Mouse (Mus musculus): ENCODE data around the gene Car2. TPM values are rescaled to one million over a fixed set of nuclear protein-coding genes. Genes with fewer than 3 reads are reported as not detected.

Gene Car2
- polyA plus RNA-seq, 1 experiment from 2014 or later = 358 TPM

GRCm38 (mm10) chr3:14882756-14883155 is 3.3 kb upstream of the Car2 start:
- no peaks in the 10 kb centered on the region for H3K9me3 ChIP-seq (ENCODE audit: low read length)
- TF ChIP-seq CTCF (IDR thresholded peaks at IDR 0.05) (no peak), EP300 (IDR thresholded peaks at IDR 0.05) (no peak)
- 70% methylated on average over 3 of the region's 3 CpGs for WGBS
- H3K9ac ChIP-seq (replicated peaks; ENCODE audit: low read depth) = no peak overlapping the region
- no peak for DNase-seq (ENCODE audit: low spot score)
- H3K36me3 ChIP-seq (ENCODE audit: insufficient read depth, low read length) = no peaks in the 10 kb centered on the region
- ATAC-seq = no peak
- H3K4me1 ChIP-seq (ENCODE audit: insufficient read depth, low read depth, low read length) = peaks cover 2% of the 10 kb centered on the region
- no peak overlapping the region for H3K4me2 ChIP-seq (replicated peaks; ENCODE audit: low read depth, low read length)
- H3K27ac ChIP-seq (ENCODE audit: low read length) = no peak overlapping the region
- no peak overlapping the region for H3K4me3 ChIP-seq (ENCODE audit: low read depth, low read length)
- H3K27me3 ChIP-seq (replicated peaks; ENCODE audit: insufficient read depth, low read length) = no peaks in the 10 kb centered on the region

- TF ChIP-seq EP300 (IDR thresholded peaks at IDR 0.05) = no peak
- TF ChIP-seq CTCF (IDR thresholded peaks at IDR 0.05) = no peak
- Histone ChIP-seq H3K9me3 (ENCODE audit: low read length) (no peaks in the 10 kb centered on the region), H3K4me1 (ENCODE audit: insufficient read depth, low read depth, low read length) (peaks cover 9% of the 10 kb centered on the region), H3K36me3 (ENCODE audit: insufficient read depth, low read length) (no peaks in the 10 kb centered on the region), H3K9ac (replicated peaks; ENCODE audit: low read depth) (no peak overlapping the region), H3K4me3 (ENCODE audit: low read depth, low read length) (no peak overlapping the region), H3K27me3 (replicated peaks; ENCODE audit: insufficient read depth, low read length) (no peaks in the 10 kb centered on the region), H3K4me2 (replicated peaks; ENCODE audit: low read depth, low read length) (no peak overlapping the region), H3K27ac (ENCODE audit: low read length) (no peak overlapping the region)
- DNase-seq (ENCODE audit: low spot score) (no peak), ATAC-seq (no peak)
Observed at GRCm38 (mm10) chr3:14884826-14885225, 1.2 kb upstream of the Car2 start.

GRCm38 (mm10) chr3:14887134-14887666 is 1.1 kb downstream of the Car2 start:
- Histone ChIP-seq H3K27ac (ENCODE audit: low read length) (peak overlapping the region; percentile 90), H3K9me3 (ENCODE audit: low read length) (no peaks in the 10 kb centered on the region), H3K4me3 (ENCODE audit: low read depth, low read length) (peak overlapping the region; percentile 94), H3K27me3 (replicated peaks; ENCODE audit: insufficient read depth, low read length) (no peaks in the 10 kb centered on the region), H3K36me3 (ENCODE audit: insufficient read depth, low read length) (no peaks in the 10 kb centered on the region), H3K9ac (replicated peaks; ENCODE audit: low read depth) (peak overlapping the region; percentile 82), H3K4me2 (replicated peaks; ENCODE audit: low read depth, low read length) (peak overlapping the region; percentile 78), H3K4me1 (ENCODE audit: insufficient read depth, low read depth, low read length) (peaks cover 9% of the 10 kb centered on the region)
- ATAC-seq (no peak), DNase-seq (ENCODE audit: low spot score) (peak; percentile 41)
- 7% methylated on average over 11 of the region's 11 CpGs for WGBS
- TF ChIP-seq EP300 (IDR thresholded peaks at IDR 0.05) (no peak), CTCF (IDR thresholded peaks at IDR 0.05) (peak; percentile 28; the same call in 1 of the 2 replicates)

GRCm38 (mm10) chr3:14887686-14888295 is 1.7 kb downstream of the Car2 start:
- peak overlapping the region; percentile 94 for H3K4me3 ChIP-seq (ENCODE audit: low read depth, low read length)
- peak overlapping the region; percentile 90 for H3K27ac ChIP-seq (ENCODE audit: low read length)
- H3K9ac ChIP-seq (replicated peaks; ENCODE audit: low read depth) = peak overlapping the region; percentile 82
- no peaks in the 10 kb centered on the region for H3K27me3 ChIP-seq (replicated peaks; ENCODE audit: insufficient read depth, low read length)
- DNase-seq (ENCODE audit: low spot score) (peak; percentile 60), ATAC-seq (peak; percentile 7; the same call in 1 of the 2 replicates)
- no peaks in the 10 kb centered on the region for H3K9me3 ChIP-seq (ENCODE audit: low read length)
- no peak for TF ChIP-seq EP300 (IDR thresholded peaks at IDR 0.05)
- TF ChIP-seq CTCF (IDR thresholded peaks at IDR 0.05) = no peak
- peak overlapping the region; percentile 78 for H3K4me2 ChIP-seq (replicated peaks; ENCODE audit: low read depth, low read length)
- 18% methylated on average over 10 of the region's 10 CpGs for WGBS
- peaks cover 9% of the 10 kb centered on the region for H3K4me1 ChIP-seq (ENCODE audit: insufficient read depth, low read depth, low read length)
- H3K36me3 ChIP-seq (ENCODE audit: insufficient read depth, low read length) = no peaks in the 10 kb centered on the region

- Histone ChIP-seq H3K4me1 (ENCODE audit: insufficient read depth, low read depth, low read length) (peaks cover 12% of the 10 kb centered on the region), H3K4me3 (ENCODE audit: low read depth, low read length) (peak overlapping the region; percentile 94; the same call in 1 of the 2 replicates), H3K4me2 (replicated peaks; ENCODE audit: low read depth, low read length) (peak overlapping the region; percentile 78; the same call in 1 of the 2 replicates), H3K27me3 (replicated peaks; ENCODE audit: insufficient read depth, low read length) (no peaks in the 10 kb centered on the region), H3K27ac (ENCODE audit: low read length) (peak overlapping the region; percentile 71; the same call in 1 of the 2 replicates), H3K9ac (replicated peaks; ENCODE audit: low read depth) (no peak overlapping the region), H3K9me3 (ENCODE audit: low read length) (no peaks in the 10 kb centered on the region), H3K36me3 (ENCODE audit: insufficient read depth, low read length) (no peaks in the 10 kb centered on the region)
- no peak for DNase-seq (ENCODE audit: low spot score)
- TF ChIP-seq EP300 (IDR thresholded peaks at IDR 0.05) = no peak
- no peak for TF ChIP-seq CTCF (IDR thresholded peaks at IDR 0.05)
- 41% methylated on average over 2 of the region's 2 CpGs for WGBS
- ATAC-seq = no peak
Observed at GRCm38 (mm10) chr3:14888549-14888948, 2.5 kb downstream of the Car2 start.

GRCm38 (mm10) chr3:14889085-14889484 is 3.0 kb downstream of the Car2 start:
- Histone ChIP-seq H3K9ac (replicated peaks; ENCODE audit: low read depth) (0 out of 2 replicates have a peak overlapping the region, but pooled peaks have one; percentile 1), H3K4me2 (replicated peaks; ENCODE audit: low read depth, low read length) (peak overlapping the region; percentile 78), H3K36me3 (ENCODE audit: insufficient read depth, low read length) (no peaks in the 10 kb centered on the region), H3K27me3 (replicated peaks; ENCODE audit: insufficient read depth, low read length) (no peaks in the 10 kb centered on the region), H3K9me3 (ENCODE audit: low read length) (no peaks in the 10 kb centered on the region), H3K4me1 (ENCODE audit: insufficient read depth, low read depth, low read length) (peaks cover 12% of the 10 kb centered on the region), H3K4me3 (ENCODE audit: low read depth, low read length) (peak overlapping the region; percentile 30; the same call in 1 of the 2 replicates), H3K27ac (ENCODE audit: low read length) (peak overlapping the region; percentile 71)
- no peak for TF ChIP-seq CTCF (IDR thresholded peaks at IDR 0.05)
- ATAC-seq (no peak), DNase-seq (ENCODE audit: low spot score) (peak; percentile 37)
- 23% methylated on average over 2 of the region's 2 CpGs for WGBS

Data from lung, postnatal 0 days (tissue).